Mouse (Mus musculus) thymus, adult 2 months (tissue): ENCODE data around the gene Cyb561d2.

Experiments used
- CTCF ChIP-seq: fragments of 200-500 bp; IDR thresholded peaks from 2 replicates; pipeline ENCODE4 v1.5.1; 2012; ENCODE audit warnings: mild to moderate bottlenecking, control low read depth, low read length, moderate library complexity, borderline replicate concordance; ENCODE audit not compliant: control insufficient read depth, poor library complexity, insufficient read depth; ENCODE audit errors: extremely low read depth
- POLR2A ChIP-seq: fragments of 200-500 bp; IDR thresholded peaks from 2 replicates; pipeline ENCODE4 v1.6.1; 2012; ENCODE audit warnings: mild to moderate bottlenecking, low read length, control low read depth, moderate library complexity; ENCODE audit not compliant: control insufficient read depth, poor library complexity, insufficient read depth; ENCODE audit errors: extremely low read depth

- TF ChIP-seq CTCF, result 0 out of 2 replicates have a peak, but pooled peaks have one; percentile 14
- no peak for TF ChIP-seq POLR2A
Measured at GRCm38 (mm10) chr9:107569270-107569669, 27.3 kb upstream of the Cyb561d2 start.
